Mouse (Mus musculus) hindbrain, embryonic 10.5 days (tissue): ENCODE data around the gene Traf3ip3. TPM values are rescaled to one million over a fixed set of nuclear protein-coding genes. Genes with fewer than 3 reads are reported as not detected.

Experiments
- DNase-seq: peaks from one replicate; pipeline ENCODE4 v3.0.0-alpha.2; 2017; ENCODE audit warnings: low spot score
- H3K27ac ChIP-seq: fragments of 300-500 bp; sonication (generic); 2 replicates; pipeline ENCODE4 v1.5.1; 2016; ENCODE audit warnings: mild to moderate bottlenecking, moderate library complexity
- H3K27me3 ChIP-seq: fragments of 300-500 bp; sonication (generic); 2 replicates; pipeline ENCODE4 v1.6.1; 2016; ENCODE audit warnings: mild to moderate bottlenecking; ENCODE audit not compliant: poor library complexity, insufficient read depth, severe bottlenecking
- H3K36me3 ChIP-seq: fragments of 300-500 bp; sonication (generic); 2 replicates; pipeline ENCODE4 v1.6.1; 2016; ENCODE audit warnings: mild to moderate bottlenecking, moderate library complexity
- H3K4me1 ChIP-seq: fragments of 300-500 bp; sonication (generic); replicated peaks from 2 replicates; pipeline ENCODE4 v1.6.1; 2016; ENCODE audit warnings: mild to moderate bottlenecking
- H3K4me3 ChIP-seq: fragments of 300-500 bp; sonication (generic); 2 replicates; pipeline ENCODE4 v1.5.1; 2016; ENCODE audit warnings: mild to moderate bottlenecking, moderate library complexity
- H3K9me3 ChIP-seq: fragments of 300-500 bp; sonication (generic); 2 replicates; pipeline ENCODE4 v1.6.1; 2016; ENCODE audit warnings: mild to moderate bottlenecking, moderate library complexity
- WGBS: fragments of 180-500 bp; shearing (Covaris S2); methylation state at CpG from one replicate; pipeline ENCODE4 v1.1.7; 2016; 5-methylcytosine and 5-hydroxymethylcytosine counted together
- polyA plus RNA-seq: library from polyadenylated mRNA; unstranded; fragments of >200 nt; fragmentation: Nextera tagmentation; extraction: Ambion mirVana; gene quantifications from 2 replicates; pipeline ENCODE4 v1.2.1, GENCODE M21; 2016

Traf3ip3 gene
- polyA plus RNA-seq, 1 experiment from 2014 or later: 1.8 TPM

DNA sequence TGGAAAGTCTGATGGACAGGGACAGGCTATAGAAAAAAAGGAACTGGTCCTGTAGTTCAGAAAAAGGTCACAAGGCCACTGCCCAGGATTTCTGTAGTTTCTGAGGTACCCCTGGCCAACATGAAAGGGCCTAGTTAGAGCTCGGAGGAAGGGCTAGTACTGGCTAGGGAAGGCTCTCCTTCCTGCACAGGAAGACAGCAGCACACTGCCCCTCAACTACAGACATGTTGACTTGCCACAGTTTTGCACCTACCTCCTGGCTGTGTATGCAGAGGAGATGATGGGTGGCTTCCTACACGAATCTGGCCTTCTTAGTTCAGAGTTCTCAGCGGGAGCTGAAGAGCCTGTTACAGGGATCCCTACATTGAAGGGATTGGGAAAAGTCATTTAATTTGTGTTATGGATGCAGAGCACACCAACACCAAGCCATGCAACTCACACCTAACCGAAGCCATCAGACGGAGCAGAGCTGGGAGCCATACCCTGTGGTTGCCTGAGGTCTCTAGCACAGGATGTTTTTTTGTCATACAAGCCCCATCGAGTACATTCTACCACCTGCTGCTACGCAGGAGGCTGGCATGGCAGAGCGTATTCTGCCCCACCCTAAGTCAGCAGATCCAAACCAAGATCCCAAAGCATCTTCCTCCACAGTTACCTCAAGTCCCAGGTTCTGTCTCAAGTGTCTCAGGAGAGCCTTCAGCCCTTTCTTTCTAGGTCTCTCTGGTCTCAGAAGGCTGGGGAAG, 692 bp downstream of the Traf3ip3 start:
- no peak for DNase-seq
- no peaks in the 10 kb centered on the region; the same call in 1 of the 2 replicates for H3K4me1 ChIP-seq
- no peak overlapping the region for H3K4me3 ChIP-seq
- WGBS: 78% methylated on average over 8 of the region's 8 CpGs
- H3K27me3 ChIP-seq: no peaks in the 10 kb centered on the region; the same call in 1 of the 2 replicates
- H3K9me3 ChIP-seq: no peaks in the 10 kb centered on the region
- no peaks in the 10 kb centered on the region for H3K36me3 ChIP-seq
- no peak overlapping the region for H3K27ac ChIP-seq

DNA sequence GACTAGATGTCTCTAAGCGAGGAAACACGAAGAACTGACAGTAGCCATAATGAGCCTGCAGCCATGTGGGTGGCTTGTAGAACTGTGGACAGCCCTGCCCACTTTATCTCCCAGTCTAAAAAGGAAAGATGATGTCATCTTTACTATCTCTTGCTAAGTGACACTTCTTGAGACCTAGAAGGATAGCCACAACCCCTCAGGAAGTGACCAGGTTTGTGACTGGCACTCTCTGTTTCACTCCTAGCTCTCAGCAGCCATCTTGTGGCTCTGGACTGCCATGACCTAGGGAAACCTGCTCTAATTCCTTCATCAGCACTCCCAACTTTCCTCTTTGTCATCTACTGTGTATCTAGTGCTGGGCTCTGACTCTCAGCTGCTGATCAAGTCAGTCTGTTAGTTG, 3.2 kb downstream of the Traf3ip3 start:
- Histone ChIP-seq H3K36me3 (no peaks in the 10 kb centered on the region), H3K27ac (no peak overlapping the region), H3K27me3 (no peaks in the 10 kb centered on the region; the same call in 1 of the 2 replicates), H3K4me3 (no peak overlapping the region), H3K4me1 (no peaks in the 10 kb centered on the region; the same call in 1 of the 2 replicates), H3K9me3 (no peaks in the 10 kb centered on the region)
- no peak for DNase-seq
- 93% methylated on average over 2 of the region's 2 CpGs for WGBS

DNA sequence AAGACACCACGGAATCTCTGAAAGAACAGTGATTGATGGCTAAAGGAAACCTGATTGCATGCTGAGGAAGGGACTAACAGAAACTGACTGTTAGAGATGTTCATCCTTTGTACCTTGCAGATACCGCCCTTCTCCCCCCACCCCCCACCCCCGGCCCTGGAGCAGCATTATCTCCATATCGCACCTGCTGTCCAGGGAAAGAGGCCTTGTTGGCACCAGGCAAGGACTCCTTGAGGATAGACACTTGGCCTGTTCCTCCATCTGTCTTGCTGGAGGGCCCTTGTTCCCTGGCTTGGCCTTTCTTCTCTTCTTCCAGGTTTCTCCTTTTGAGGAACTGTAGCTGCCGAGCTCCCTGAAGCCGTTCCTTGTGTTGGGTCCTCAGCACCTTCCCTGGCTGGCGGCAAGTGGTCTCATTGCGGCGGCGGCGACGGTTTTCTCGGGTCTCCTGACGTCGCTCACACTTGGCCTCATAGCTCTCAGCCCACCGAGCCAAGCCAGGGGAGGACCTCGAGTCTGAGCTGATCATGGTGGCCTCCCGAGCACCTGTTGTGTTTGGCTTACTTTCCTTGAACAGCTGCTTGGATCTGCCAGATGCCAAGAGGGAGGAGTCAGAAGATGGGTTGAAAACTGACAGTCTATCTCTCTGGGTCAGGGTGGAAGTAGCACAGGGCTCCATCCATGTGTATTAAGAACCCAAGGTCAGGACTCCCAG, 3.9 kb downstream of the Traf3ip3 start:
- no peaks in the 10 kb centered on the region; the same call in 1 of the 2 replicates for H3K27me3 ChIP-seq
- H3K27ac ChIP-seq: no peak overlapping the region
- WGBS: 92% methylated on average over 18 of the region's 18 CpGs
- no peaks in the 10 kb centered on the region for H3K9me3 ChIP-seq
- no peak for DNase-seq
- no peak overlapping the region for H3K4me3 ChIP-seq
- no peaks in the 10 kb centered on the region; the same call in 1 of the 2 replicates for H3K4me1 ChIP-seq
- H3K36me3 ChIP-seq: no peaks in the 10 kb centered on the region

DNA sequence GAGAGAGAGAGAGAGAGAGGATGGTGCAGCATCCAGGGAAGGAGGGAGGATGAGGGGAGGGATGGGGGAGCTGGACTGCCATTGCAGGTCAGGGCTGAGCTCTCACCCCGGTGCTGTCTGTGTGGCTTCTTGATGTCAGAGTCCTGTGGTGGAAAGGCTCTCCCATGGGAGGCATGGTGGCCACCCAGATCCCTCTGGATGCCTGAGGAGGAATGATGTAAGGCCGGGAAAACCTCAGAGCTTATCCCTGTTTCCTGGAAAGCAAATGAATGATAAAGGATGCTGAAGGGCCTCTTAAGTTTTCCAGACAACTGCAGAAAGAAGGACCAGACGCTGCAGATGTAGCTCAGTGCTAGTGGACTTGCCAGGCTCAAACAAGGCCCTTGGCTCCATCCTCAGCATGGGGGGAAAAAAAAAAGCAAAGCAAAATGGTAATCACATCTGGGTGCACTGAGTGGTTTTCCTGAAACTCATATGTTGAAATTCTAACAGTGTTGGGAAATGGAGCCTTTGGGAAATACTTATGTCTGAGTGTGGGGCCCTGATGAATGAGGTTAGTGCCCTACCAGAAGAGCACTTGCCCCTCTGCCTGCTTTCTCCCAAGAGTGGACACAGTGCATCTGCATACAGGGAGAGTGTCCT, 6.2 kb downstream of the Traf3ip3 start:
- no peak for DNase-seq
- WGBS: 78% methylated on average over 3 of the region's 3 CpGs
- Histone ChIP-seq H3K27me3 (no peaks in the 10 kb centered on the region), H3K4me3 (no peak overlapping the region), H3K36me3 (no peaks in the 10 kb centered on the region), H3K27ac (no peak overlapping the region), H3K9me3 (no peaks in the 10 kb centered on the region), H3K4me1 (no peaks in the 10 kb centered on the region; the same call in 1 of the 2 replicates)

DNA sequence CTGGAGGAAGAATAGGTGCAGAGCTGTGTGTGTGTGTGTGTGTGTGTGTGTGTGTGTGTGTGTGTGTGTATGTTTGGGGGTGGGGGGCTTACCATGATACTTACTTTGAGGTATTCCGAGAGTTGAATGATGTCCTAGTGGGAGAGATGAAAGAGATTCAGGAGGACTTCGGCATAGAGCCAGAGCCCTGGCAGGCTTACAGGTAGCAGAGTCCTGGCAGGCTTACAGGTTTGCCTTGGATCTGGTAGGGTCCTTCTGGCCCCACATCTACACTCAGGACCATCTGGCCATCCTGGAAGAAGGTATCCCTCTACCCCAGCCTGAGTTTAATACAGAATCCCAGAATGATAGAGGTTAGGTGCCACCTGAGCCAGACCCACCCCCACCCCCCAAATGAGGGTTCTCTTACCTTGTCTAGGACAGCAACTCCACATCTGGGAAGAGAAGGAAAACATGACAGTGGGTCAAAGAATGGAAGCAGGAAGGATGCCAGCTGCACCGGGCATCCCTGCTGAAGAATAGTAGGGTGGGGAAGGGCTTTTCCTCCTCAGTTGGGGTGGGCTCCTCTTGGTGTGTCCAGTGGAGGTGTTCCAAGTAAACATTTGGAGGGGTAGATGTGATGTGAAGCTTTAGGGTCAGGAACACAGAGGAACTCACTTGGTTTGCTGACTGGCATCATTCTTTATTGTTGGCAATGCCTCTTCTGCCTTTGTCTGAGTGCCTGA, 6.9 kb downstream of the Traf3ip3 start:
- no peak for DNase-seq
- Histone ChIP-seq H3K9me3 (no peaks in the 10 kb centered on the region), H3K27me3 (no peaks in the 10 kb centered on the region), H3K27ac (no peak overlapping the region), H3K4me1 (peaks cover 6% of the 10 kb centered on the region), H3K4me3 (no peak overlapping the region), H3K36me3 (no peaks in the 10 kb centered on the region)
- WGBS: 85% methylated on average over 3 of the region's 3 CpGs

DNA sequence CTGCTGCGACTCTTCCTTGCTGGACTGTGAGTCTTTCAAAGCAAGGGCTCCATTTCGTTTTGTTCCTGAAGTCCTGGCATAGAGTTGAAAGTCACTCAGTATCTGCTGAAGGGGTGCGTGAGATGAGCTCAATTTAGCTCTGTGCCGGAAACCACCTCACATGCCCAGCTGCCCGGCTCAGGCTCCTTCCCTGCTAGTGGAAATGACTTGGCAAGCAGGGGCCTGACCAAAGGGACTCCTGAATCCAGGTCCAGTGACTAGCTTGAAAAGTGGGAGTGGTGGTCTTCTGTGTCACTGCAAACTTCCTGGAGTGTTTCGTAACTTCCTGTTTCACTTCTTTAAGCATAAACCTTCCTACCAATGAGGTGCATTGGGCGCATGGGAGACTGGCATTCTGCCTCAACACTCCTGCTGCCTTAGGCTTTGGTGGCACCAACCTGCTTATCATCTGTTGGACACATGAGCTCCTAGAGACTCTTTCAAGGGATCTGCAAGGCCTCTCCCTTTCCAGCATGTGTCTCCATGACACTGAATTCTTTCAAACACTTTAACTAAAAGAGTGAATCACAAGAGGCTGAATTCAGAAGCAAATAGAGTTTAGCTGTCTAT, 9.7 kb downstream of the Traf3ip3 start:
- Histone ChIP-seq H3K27ac (no peak overlapping the region), H3K9me3 (no peaks in the 10 kb centered on the region), H3K4me1 (peaks cover 14% of the 10 kb centered on the region), H3K36me3 (no peaks in the 10 kb centered on the region), H3K27me3 (no peaks in the 10 kb centered on the region), H3K4me3 (no peak overlapping the region)
- WGBS: 87% methylated on average over 7 of the region's 7 CpGs
- no peak for DNase-seq

DNA sequence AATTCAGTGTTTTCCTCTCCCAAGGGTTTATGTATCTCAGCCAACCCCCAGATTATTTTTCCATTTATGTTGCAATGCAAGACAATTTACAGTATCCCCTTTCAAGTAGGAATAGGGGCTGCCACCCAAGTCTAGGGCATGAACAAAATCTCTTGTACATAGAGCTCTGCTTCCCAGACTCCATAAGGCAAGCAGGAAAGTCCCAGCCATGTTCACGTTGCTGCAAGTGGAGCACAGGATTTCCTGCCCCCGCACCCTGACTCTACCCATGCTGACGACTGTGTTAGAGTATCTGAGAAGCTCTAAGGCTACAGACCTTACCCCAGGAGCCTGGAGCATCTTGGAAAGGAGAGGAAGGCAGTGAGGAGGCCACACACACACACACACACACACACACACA, 11.7 kb downstream of the Traf3ip3 start:
- WGBS: 55% methylated on average over 3 of the region's 3 CpGs
- H3K27me3 ChIP-seq: no peaks in the 10 kb centered on the region
- no peak for DNase-seq

DNA sequence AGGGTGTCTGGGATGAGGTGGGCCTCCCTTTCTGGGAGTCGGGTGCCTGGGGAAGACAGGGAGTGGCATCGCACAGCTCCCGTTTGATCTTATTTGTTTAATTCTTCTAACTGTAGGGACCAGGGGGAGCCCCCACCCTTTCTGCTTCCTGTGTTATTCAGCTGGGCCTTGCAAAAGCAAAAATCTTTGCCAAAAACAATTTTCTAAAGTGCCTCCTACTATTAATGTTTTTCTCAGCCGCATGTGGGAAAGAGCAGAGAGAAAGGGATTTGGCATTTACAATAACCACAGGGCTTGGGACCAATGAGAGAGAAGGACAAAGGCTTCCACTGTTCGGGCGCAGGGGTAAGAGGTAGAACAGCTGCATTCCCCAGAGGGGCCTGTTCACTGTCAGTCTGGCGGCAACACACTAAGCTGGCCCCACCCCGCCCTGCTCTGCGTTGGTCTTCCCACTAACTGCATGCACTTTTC, 12.3 kb downstream of the Traf3ip3 start:
- DNase-seq: peak; percentile 23
- H3K36me3 ChIP-seq: no peaks in the 10 kb centered on the region
- peaks cover 14% of the 10 kb centered on the region for H3K4me1 ChIP-seq
- peak overlapping the region; percentile 25; the same call in 1 of the 2 replicates for H3K27ac ChIP-seq
- H3K4me3 ChIP-seq: no peak overlapping the region
- WGBS: 48% methylated on average over 9 of the region's 9 CpGs
- no peaks in the 10 kb centered on the region for H3K27me3 ChIP-seq
- H3K9me3 ChIP-seq: no peaks in the 10 kb centered on the region

More for the DNA sequence above, 11.7 kb downstream of the Traf3ip3 start:
- Histone ChIP-seq H3K4me3 (no peak overlapping the region), H3K9me3 (no peaks in the 10 kb centered on the region), H3K4me1 (peaks cover 14% of the 10 kb centered on the region), H3K36me3 (no peaks in the 10 kb centered on the region), H3K27ac (peak overlapping the region; percentile 25; the same call in 1 of the 2 replicates)

DNA sequence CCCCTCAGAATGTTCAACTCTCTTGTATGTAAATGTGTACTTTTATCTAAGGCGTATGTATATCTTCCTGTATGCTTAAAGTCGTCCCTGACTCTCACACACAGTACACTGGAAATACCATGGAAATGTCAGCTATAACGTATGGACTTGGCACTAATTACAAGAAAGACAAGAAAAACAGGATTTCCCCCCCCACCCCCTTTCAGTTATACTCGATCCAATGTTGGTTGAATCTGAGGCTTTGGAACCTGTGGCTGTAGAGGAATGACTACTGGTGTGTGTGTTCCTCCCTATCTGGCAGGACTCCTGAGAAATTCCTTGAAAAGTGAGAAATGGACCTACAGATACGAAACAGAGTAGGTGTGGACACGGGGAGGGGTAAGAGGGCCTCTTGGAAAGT, 13.2 kb downstream of the Traf3ip3 start:
- 85% methylated on average over 6 of the region's 6 CpGs for WGBS
- DNase-seq: no peak
- Histone ChIP-seq H3K4me3 (no peak overlapping the region), H3K27ac (no peak overlapping the region), H3K9me3 (no peaks in the 10 kb centered on the region), H3K36me3 (no peaks in the 10 kb centered on the region), H3K4me1 (peaks cover 14% of the 10 kb centered on the region), H3K27me3 (no peaks in the 10 kb centered on the region)

DNA sequence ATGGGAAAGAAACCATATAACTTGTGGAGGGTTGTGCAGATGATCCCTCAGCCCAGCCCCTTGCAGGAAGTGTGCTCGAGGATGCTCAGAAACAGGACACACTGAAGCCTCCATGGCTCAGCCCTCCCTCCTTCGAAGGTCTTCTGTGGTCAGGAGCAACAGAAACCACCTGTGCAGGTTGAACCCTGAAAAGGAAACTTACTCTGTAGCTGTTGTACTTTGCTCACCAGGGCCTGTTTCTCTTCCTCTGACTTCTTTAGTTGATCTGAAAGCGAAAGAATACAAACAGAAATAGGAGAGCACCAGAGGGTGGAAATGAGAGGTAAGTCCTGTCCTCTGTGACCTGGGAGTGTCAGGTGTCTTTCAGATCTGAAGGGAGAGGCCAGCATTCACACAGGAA, 20.4 kb downstream of the Traf3ip3 start:
- DNase-seq: no peak

DNA sequence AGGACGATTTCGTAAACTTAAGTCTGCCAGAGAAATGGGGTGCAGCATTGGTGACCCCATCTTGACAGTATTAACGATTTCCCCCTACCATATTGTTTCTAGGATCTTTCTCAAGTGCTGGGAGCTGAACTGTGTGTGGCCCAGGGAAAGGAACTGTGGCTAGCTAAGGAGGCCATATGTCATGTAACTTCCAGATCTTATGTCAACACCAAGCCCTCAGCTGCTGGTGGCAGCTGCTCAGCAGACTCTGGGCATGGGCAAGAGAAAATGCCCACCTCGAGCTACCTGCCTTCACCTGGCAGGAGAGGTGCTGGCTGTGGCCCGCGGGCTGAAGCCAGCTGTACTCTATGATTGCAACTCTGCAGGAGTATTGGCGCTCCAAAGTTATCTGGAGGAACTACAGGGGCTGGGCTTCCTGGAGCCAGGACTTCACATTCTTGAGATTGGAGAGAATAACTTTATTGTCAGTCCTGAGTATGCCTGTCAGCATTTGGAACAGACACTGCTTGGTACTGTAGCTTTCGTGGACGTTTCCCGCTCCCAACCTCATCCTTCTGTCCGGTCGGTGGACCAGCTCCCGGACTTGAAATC, 27.3 kb downstream of the Traf3ip3 start:
- WGBS: 93% methylated on average over 13 of the region's 13 CpGs
- no peak for DNase-seq
- Histone ChIP-seq H3K27ac (peak overlapping the region; percentile 92), H3K27me3 (no peaks in the 10 kb centered on the region), H3K4me1 (peaks cover 30% of the 10 kb centered on the region), H3K9me3 (no peaks in the 10 kb centered on the region), H3K4me3 (peak overlapping the region; percentile 87), H3K36me3 (no peaks in the 10 kb centered on the region)

More for the DNA sequence above, 20.4 kb downstream of the Traf3ip3 start:
- 0 out of 2 replicates have a peak, but pooled peaks cover 4% of the 10 kb centered on the region for H3K4me1 ChIP-seq
- WGBS: 85% methylated on average over 3 of the region's 3 CpGs
- no peak overlapping the region for H3K4me3 ChIP-seq
- no peaks in the 10 kb centered on the region for H3K36me3 ChIP-seq
- H3K27ac ChIP-seq: no peak overlapping the region
- no peaks in the 10 kb centered on the region for H3K9me3 ChIP-seq
- no peaks in the 10 kb centered on the region for H3K27me3 ChIP-seq

DNA sequence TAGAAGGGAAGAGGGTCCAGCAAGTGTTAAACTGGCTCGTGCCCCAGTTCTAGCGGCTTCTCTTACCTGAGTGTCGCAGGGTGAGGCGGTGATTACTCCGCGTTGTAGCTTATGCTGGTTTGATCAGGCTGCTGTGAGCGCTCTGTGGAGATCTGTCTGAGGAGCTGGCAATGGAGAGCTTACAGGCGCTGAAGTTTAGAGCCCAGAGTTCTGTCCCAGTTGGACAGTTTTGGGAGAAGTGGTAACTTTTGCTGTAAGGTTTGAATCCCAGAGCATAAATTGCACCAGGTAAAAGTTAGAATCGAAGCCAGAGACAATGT, 27.7 kb downstream of the Traf3ip3 start:
- H3K27ac ChIP-seq: peak overlapping the region; percentile 92
- H3K4me3 ChIP-seq: peak overlapping the region; percentile 87
- no peak for DNase-seq
- H3K9me3 ChIP-seq: no peaks in the 10 kb centered on the region
- H3K36me3 ChIP-seq: no peaks in the 10 kb centered on the region
- WGBS: 23% methylated on average over 9 of the region's 9 CpGs
- H3K27me3 ChIP-seq: no peaks in the 10 kb centered on the region
- peaks cover 30% of the 10 kb centered on the region for H3K4me1 ChIP-seq
